Mouse (Mus musculus) liver, embryonic 12.5 days (tissue): Measurements from ENCODE around the gene Il16. TPM values are rescaled to one million over a fixed set of nuclear protein-coding genes. Genes with fewer than 3 reads are reported as not detected.
"Not testable (repeated sequence)": the region's sequence is repeated elsewhere in the genome, so short reads cannot be mapped to it uniquely, and the experiment has no call there.

ENCODE experiments used
- ATAC-seq: fragments of 200-750 bp; cut with Nextera tagmentation; 2 replicates; pipeline ENCODE4 v1.8.0; 2017; ENCODE audit warnings: moderate number of reproducible peaks, mild to moderate bottlenecking, moderate library complexity
- H3K27ac ChIP-seq: fragments of 300-500 bp; sonication (generic); 2 replicates; pipeline ENCODE4 v1.5.1; 2016; ENCODE audit warnings: mild to moderate bottlenecking
- H3K27me3 ChIP-seq: fragments of 300-500 bp; sonication (generic); replicated peaks from 2 replicates; pipeline ENCODE4 v1.6.1; 2016; ENCODE audit warnings: mild to moderate bottlenecking, moderate library complexity
- H3K36me3 ChIP-seq: fragments of 300-500 bp; sonication (generic); 2 replicates; pipeline ENCODE4 v1.6.1; 2016; ENCODE audit warnings: mild to moderate bottlenecking, moderate library complexity
- H3K4me1 ChIP-seq: fragments of 300-500 bp; sonication (generic); 2 replicates; pipeline ENCODE4 v1.6.1; 2016
- H3K4me2 ChIP-seq: fragments of 300-500 bp; sonication (generic); 2 replicates; pipeline ENCODE4 v1.6.1; 2016; ENCODE audit warnings: mild to moderate bottlenecking, moderate library complexity
- H3K4me3 ChIP-seq: fragments of 300-500 bp; sonication (generic); 2 replicates; pipeline ENCODE4 v1.5.1; 2016; ENCODE audit warnings: mild to moderate bottlenecking, moderate library complexity
- H3K9ac ChIP-seq: fragments of 300-500 bp; sonication (generic); 2 replicates; pipeline ENCODE4 v1.6.1; 2016; ENCODE audit warnings: mild to moderate bottlenecking, moderate library complexity
- H3K9me3 ChIP-seq: fragments of 300-500 bp; sonication (generic); replicated peaks from 2 replicates; pipeline ENCODE4 v1.6.1; 2016; ENCODE audit warnings: mild to moderate bottlenecking, moderate library complexity
- WGBS: fragments of 180-500 bp; shearing (Covaris S2); methylation state at CpG from one replicate; pipeline ENCODE4 v1.1.7; 2016; ENCODE audit not compliant: insufficient replicate concordance; 5-methylcytosine and 5-hydroxymethylcytosine counted together
- polyA plus RNA-seq: library from polyadenylated mRNA; unstranded; fragments of >200 nt; fragmentation: Nextera tagmentation; extraction: Ambion mirVana; gene quantifications from 2 replicates; pipeline ENCODE4 v1.2.1, GENCODE M21; 2016

Il16 gene
- polyA plus RNA-seq, 1 experiment from 2014 or later = 4.7 TPM

DNA sequence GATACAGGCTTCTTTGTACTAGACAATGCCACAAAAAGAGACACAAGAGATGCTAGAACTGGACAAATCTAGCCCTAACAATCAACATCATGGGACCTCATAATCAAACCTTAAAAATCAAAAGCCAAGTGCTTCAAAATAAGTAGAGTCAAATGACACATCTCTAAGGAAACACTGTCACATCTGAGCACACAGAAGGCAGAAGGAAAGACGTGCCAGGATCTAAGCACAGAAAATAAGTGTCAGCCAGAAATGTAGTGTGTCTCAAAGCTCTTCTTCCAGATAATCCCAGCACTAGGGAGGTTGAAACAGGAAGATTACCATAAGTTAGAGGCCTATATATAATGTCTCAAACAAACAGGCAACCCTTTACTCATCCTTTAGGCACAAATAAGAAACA, 31.9 kb downstream of the Il16 start:
- Histone ChIP-seq H3K36me3 (no peaks in the 10 kb centered on the region), H3K9me3 (no peaks in the 10 kb centered on the region), H3K9ac (no peak overlapping the region), H3K27ac (no peak overlapping the region), H3K4me1 (no peaks in the 10 kb centered on the region), H3K27me3 (no peaks in the 10 kb centered on the region), H3K4me2 (no peak overlapping the region), H3K4me3 (no peak overlapping the region)
- WGBS = 64% methylated on average over 1 of the region's 1 CpGs
- no peak for ATAC-seq

DNA sequence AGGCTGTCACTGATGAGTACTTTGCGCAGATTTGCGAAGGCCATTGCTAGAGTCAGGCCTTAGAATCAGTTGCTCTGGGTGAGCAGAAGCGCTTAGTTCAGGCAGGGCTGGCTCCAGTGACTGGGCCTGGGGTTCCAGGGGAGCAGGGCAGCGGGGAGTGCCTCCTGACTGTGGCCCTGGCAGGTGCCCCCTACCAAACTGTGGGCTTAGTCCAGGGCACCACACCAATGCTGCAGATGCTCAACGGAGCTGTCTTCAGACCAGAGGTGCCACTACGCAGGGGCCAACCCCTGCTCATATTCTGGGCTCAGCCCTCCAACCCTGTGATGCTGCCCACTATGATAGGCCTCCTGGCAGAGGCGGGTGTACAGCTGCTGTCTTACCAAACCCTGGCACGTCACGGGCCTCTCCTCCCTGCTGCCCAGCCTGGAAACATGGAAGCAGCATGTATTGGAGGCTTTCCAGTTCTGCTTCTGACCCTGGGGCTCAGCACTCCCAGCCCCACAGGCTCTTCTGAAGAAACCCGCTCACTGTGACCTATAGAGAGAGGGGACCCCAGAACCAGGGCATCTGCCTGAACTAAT, 33.8 kb downstream of the Il16 start:
- not testable (repeated sequence) for H3K27me3 ChIP-seq, ATAC-seq, H3K4me1 ChIP-seq, H3K4me2 ChIP-seq, H3K27ac ChIP-seq, H3K9me3 ChIP-seq, H3K4me3 ChIP-seq, H3K36me3 ChIP-seq, H3K9ac ChIP-seq
- WGBS = 73% methylated on average over 10 of the region's 10 CpGs

DNA sequence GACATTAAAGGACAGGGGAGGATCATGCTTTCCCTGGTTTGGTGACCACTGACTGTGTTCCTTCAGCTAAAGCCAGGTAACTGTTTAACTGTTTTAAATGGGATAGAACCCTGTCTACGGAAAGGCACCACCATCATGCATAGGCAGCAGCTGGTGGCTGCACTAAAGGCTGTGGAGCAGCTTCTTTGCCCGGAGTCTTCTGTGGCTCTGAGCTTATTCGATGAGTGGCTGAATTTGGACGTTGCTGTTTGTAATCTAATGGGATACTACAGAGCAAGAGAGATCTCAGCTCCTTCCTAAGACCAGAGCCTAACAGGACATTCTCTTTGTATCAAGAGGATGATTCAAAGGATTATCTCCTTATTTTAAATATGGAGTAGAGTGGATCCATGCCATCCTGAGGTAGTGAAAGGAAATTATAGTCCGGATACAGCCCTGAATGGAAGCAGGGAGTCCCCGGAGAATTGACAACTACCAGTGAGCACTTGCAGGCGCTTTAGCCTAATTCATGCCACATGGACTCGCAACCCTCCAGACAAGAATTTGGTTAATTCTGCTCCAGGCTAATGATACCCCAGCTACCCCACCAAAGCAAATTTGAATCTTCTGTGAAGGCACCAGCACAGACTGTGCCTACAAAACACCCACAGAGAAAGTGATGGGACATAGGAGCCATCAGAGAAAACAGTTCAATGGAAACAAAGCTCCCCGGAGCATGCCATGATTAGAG, 42.3 kb downstream of the Il16 start:
- H3K36me3 ChIP-seq = no peaks in the 10 kb centered on the region
- H3K4me1 ChIP-seq = no peaks in the 10 kb centered on the region
- no peaks in the 10 kb centered on the region for H3K9me3 ChIP-seq
- no peak overlapping the region for H3K4me3 ChIP-seq
- ATAC-seq = no peak
- H3K4me2 ChIP-seq = no peak overlapping the region
- H3K9ac ChIP-seq = no peak overlapping the region
- no peaks in the 10 kb centered on the region for H3K27me3 ChIP-seq
- 71% methylated on average over 9 of the region's 9 CpGs for WGBS
- no peak overlapping the region for H3K27ac ChIP-seq

DNA sequence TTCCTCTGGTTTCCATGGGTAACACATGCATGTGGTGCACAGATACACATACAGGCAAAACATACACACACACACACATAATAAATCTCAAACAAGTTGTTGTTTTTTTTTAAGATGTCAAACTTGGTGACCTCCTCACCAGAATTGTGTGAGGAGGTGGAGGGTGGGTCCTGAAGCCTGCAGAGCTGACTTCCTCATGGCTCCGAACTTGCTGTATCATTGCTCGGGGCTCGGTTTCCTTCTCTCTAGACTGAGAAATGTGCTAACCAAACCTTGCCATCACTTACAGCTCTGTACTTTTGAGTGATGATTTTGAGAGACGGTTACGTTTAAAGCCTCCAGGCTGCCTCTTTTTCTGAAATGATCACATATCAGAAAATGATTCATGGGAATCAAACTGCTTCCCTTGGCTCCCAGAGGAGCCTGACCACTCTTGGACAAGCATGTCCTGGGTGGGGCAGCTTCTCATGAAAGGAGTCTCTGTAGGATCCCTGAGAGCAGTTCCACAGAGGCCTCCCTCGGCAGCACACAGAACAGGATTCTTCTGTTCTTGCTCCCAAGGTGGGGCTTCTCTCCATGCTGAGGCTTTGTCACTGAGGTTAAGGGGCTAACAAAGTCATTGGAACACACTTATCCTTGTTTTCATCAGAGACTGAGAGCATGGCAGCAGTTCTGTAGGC, 46.3 kb downstream of the Il16 start:
- H3K27ac ChIP-seq = no peak overlapping the region
- H3K4me2 ChIP-seq = no peak overlapping the region
- H3K4me3 ChIP-seq = no peak overlapping the region
- H3K4me1 ChIP-seq = no peaks in the 10 kb centered on the region
- H3K27me3 ChIP-seq = no peaks in the 10 kb centered on the region
- H3K9me3 ChIP-seq = no peaks in the 10 kb centered on the region
- 37% methylated on average over 6 of the region's 6 CpGs for whole genome bisulfite sequencing
- ATAC-seq = no peak
- no peak overlapping the region for H3K9ac ChIP-seq
- no peaks in the 10 kb centered on the region for H3K36me3 ChIP-seq

DNA sequence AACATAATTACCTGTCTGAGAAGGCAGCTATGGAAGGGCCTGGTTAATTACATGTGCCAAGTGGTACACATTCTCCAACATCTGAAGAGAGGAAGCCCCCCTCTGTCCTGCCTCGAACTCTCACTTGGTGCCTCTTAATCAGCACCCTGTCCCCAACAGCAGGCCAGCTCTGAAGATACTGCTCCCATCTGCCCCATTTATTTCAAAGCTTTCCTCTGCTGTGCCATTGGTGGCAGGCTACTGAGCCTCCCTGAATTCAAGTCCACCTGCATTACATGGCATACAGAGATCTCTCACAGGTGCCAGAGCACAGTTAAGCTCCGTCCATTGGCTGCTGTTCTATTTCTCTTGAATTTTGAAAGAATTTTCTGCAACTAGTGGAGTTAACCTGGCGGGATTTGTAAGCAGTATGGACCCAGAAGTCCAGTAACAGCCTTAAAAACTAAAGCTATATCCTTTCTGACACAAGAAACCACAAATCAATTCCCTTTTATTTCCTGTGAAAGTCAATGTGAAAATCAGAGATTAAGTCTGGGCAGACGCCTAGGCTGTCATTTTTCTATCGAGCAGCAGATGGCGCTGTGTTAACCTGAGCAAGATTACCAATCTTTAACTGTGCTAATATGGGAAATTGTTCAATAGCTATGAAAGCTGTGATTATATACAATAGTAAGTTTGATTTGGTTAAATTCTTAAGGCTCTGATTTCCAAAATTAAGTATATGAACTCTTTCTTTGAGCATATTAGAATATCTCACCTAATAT, 49.9 kb downstream of the Il16 start:
- Histone ChIP-seq H3K36me3 (no peaks in the 10 kb centered on the region), H3K9me3 (no peaks in the 10 kb centered on the region), H3K27me3 (no peaks in the 10 kb centered on the region), H3K9ac (no peak overlapping the region), H3K4me2 (no peak overlapping the region), H3K4me3 (no peak overlapping the region), H3K27ac (no peak overlapping the region), H3K4me1 (no peaks in the 10 kb centered on the region)
- no peak for ATAC-seq
- 23% methylated on average over 6 of the region's 6 CpGs for WGBS

DNA sequence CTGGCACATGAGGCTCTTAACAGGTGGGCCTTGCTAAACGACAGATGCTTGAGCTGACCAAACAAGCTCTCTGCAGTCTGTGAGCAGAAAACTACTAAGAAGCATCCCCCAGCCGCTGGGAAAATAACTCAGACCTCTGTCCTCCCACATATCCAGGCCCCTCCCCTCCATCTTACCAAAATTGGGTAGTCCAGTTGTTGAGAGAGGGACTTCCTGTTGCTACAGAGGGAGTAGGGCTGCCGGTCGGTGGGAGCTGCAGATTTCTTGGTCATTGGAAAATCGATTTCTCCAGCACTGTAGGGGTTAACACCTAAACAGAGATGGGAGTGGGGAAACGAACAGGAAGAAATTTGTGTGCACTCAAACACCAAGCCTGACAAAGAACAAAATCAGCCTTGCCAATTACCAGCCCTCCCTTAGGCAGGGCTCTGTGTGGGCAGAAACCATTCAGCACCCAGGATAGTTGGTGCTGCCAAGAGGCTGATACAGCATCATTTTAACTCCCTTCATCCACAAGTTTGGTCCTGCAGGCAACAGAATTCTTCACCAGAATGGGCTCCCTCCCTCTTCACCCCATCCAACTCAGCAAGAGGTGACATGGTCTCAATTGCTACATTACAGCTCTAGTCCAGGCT, 62.8 kb downstream of the Il16 start:
- WGBS = 30% methylated on average over 6 of the region's 6 CpGs
- no peak for ATAC-seq
- Histone ChIP-seq H3K36me3 (no peaks in the 10 kb centered on the region), H3K9me3 (no peaks in the 10 kb centered on the region), H3K27me3 (no peaks in the 10 kb centered on the region), H3K4me2 (no peak overlapping the region), H3K27ac (no peak overlapping the region), H3K9ac (no peak overlapping the region), H3K4me3 (no peak overlapping the region), H3K4me1 (no peaks in the 10 kb centered on the region)

DNA sequence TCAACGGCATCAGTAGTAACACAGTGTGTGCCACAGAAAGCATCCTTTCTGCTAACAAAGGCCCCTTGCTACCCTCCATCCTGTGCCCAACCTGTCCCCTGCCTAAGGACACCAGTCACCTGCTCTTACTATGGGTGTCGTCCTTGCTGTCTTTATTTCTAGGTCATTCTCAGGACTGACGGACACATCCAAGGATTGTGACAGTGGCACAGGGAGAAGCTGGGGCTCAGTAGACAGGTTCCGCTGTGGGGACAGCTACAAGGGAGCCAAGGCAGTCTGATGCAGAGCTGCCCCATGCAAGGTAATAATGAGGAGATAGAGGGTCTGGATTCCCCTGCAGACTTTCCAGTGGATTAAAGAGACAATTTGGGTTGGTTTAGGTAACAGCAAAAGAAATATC, 67.0 kb downstream of the Il16 start:
- Histone ChIP-seq H3K4me3 (no peak overlapping the region), H3K27ac (no peak overlapping the region), H3K36me3 (no peaks in the 10 kb centered on the region), H3K4me1 (no peaks in the 10 kb centered on the region), H3K27me3 (no peaks in the 10 kb centered on the region), H3K4me2 (no peak overlapping the region), H3K9me3 (no peaks in the 10 kb centered on the region), H3K9ac (no peak overlapping the region)
- WGBS = 67% methylated on average over 4 of the region's 4 CpGs
- ATAC-seq = no peak

DNA sequence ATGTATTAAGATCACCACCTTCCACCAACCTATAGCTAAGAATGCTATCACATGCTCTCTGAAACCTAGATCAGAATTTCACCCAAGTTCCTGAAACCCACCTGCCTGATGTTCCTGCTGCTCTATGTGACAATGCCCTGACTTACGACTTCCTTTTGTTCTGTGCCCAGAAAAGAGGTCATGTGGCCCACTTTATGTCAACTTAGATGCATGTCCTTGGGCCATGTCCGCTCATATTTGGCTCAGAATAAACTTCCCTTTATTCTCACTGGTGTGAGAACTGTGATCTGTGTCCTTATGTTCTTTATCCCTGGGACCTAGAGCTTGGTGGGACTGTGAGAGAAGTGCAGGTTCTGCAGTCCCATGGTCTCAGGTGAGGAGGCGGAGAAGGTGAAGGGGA, 68.2 kb downstream of the Il16 start:
- Histone ChIP-seq H3K9ac (no peak overlapping the region), H3K27ac (no peak overlapping the region), H3K27me3 (no peaks in the 10 kb centered on the region), H3K4me3 (no peak overlapping the region), H3K36me3 (no peaks in the 10 kb centered on the region), H3K4me2 (no peak overlapping the region), H3K9me3 (no peaks in the 10 kb centered on the region), H3K4me1 (no peaks in the 10 kb centered on the region)
- 57% methylated on average over 3 of the region's 3 CpGs for WGBS
- no peak for ATAC-seq

DNA sequence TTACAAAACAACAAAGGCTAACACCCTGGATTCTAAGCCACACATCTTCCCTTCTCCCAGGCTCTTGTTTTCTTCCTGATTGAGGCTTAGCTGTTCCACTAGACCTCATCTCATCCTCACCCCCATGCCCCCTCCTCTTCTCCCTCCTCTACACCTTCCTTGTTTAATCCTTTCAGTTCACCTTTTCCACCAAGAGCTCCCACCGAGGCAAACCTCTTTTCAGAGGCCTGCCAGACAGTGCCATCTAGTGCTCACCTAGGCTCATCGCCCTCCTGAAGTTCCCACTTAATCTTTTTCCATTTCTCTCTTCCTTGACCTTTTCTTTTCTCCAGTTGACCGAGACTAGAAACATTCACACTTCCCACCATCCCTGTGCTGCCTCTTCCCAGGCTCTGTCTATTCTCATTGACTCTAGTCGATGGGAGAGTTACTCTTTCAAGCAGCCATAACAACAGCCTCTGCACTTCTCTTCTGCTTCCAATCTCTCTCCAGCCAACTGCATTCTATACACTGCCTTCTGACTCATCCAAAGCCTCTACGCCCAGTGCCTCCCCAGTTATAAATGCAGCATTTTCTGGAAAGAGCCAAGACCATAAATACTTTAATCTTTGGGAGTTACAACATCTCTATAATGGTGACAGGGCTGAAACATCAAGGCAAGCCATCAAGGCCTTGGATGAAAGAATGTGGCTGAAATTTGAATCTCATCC, 69.8 kb downstream of the Il16 start:
- no peak overlapping the region for H3K27ac ChIP-seq
- no peak overlapping the region for H3K4me3 ChIP-seq
- ATAC-seq = no peak
- no peak overlapping the region for H3K4me2 ChIP-seq
- H3K9me3 ChIP-seq = no peaks in the 10 kb centered on the region
- H3K4me1 ChIP-seq = no peaks in the 10 kb centered on the region
- no peak overlapping the region for H3K9ac ChIP-seq
- H3K27me3 ChIP-seq = no peaks in the 10 kb centered on the region
- H3K36me3 ChIP-seq = no peaks in the 10 kb centered on the region
- WGBS = 24% methylated on average over 5 of the region's 5 CpGs

DNA sequence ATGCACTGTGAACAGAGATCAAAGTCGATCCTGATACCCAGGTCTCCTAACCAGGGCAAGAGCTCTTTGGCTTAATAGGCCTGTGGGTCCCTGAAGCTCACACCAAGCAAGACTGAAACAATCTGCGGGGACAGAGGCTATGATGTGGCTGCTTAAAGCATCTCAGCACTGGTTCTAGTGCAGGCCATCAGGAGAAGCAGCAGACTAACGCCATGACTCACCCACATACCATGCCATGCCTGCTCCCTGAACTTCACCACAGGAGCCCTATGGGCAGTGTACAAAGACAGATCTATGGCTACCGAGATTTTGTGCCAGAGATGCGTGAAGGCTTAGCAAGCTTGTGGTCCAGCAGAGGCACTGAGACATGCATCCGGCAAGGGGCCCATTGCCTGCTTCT, 74.0 kb downstream of the Il16 start:
- no peak for ATAC-seq
- H3K9ac ChIP-seq = no peak overlapping the region
- H3K4me2 ChIP-seq = no peak overlapping the region
- H3K9me3 ChIP-seq = no peaks in the 10 kb centered on the region
- no peaks in the 10 kb centered on the region for H3K36me3 ChIP-seq
- no peak overlapping the region for H3K4me3 ChIP-seq
- H3K27ac ChIP-seq = no peak overlapping the region
- no peaks in the 10 kb centered on the region for H3K4me1 ChIP-seq
- no peaks in the 10 kb centered on the region for H3K27me3 ChIP-seq
- 75% methylated on average over 6 of the region's 6 CpGs for WGBS

DNA sequence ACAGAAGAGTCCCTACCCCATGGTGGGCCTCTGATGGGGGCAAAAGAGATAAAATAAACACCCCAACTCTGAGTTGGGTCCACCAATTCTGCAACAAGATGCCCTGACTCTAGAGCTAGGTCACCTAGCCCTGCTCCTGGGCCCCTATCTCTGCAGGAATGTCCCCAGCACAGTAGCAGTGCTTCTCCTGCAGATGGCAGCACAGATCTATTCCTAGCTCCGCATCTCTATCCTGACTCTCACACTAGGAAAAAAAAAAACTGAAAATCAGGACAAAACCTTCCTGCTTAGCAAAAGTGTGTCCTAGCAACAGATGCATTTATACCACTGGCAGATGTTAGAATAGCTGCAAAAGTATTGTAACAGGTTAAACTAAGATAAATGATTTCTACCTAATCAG, 76.8 kb downstream of the Il16 start:
- no peaks in the 10 kb centered on the region for H3K9me3 ChIP-seq
- no peak overlapping the region for H3K27ac ChIP-seq
- no peak overlapping the region for H3K4me2 ChIP-seq
- H3K27me3 ChIP-seq = no peaks in the 10 kb centered on the region
- no peak overlapping the region for H3K9ac ChIP-seq
- WGBS = 42% methylated on average over 1 of the region's 1 CpGs
- ATAC-seq = no peak
- no peaks in the 10 kb centered on the region for H3K4me1 ChIP-seq
- no peak overlapping the region for H3K4me3 ChIP-seq
- H3K36me3 ChIP-seq = no peaks in the 10 kb centered on the region
